Mouse (Mus musculus) left cerebral cortex, postnatal 4 days (tissue): ENCODE measurements at regions not wholly inside any gene's neighbourhood (a gene's known extent, or its start where the extent isn't known, plus 50 kb on each side); places are given as distances from the start of the nearest gene placed in this dataset.

Experiments used
- DNase-seq: peaks from one replicate; pipeline ENCODE4 v3.0.0-alpha.2; 2022
- intact Hi-C: fragments of 180-260 bp; cut with DNase I; formaldehyde crosslinking; loops from one replicate; pipeline ENCODE4 v1.15.1; 2025

DNA sequence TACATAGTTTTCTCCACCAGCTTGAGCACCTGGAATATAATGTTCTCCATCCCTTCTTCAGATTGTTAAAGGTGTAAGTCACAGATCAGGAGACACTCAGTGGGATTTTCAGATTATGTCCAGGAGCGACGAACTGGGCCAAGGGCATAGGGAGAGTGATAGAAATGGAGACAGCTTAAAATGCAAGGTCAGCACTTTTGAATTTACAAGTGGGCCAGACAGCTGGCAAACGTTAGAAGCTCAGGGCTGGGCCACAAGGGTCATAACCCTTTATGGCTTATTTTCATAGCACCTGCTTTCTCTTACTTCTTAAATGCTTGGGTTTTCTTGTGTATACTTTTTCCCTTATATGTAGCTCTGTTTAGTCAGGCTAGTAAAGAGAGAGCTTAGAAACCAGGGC, 488.8 kb upstream of the Hs6st1 start:
- intact Hi-C loops = no loop called here
- no peak for DNase-seq

DNA sequence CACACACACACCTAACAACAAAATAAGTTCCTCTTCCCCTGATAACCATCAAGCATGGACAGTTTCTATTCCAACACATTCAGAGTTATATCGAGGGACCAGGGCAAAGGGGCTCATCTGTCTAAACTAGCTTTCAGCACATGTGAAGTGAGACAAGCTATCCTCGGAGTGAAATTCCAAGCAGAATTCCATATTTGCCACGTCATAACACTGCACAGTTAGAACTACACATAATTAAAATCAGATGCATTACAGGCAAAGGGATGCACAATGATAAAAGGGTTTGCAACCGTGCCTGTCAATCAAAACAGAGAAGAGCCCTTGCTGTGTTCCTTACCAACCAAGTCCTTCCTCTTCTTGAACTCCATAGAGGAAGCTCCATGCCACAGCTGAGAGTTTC, 488.2 kb upstream of the Hs6st1 start:
- no peak for DNase-seq
- intact Hi-C loops = no loop called here

- intact Hi-C loops = no loop called here
- no peak for DNase-seq
Observed at GRCm38 (mm10) chr1:35580474-35580873, 487.7 kb upstream of the Hs6st1 start.

DNA sequence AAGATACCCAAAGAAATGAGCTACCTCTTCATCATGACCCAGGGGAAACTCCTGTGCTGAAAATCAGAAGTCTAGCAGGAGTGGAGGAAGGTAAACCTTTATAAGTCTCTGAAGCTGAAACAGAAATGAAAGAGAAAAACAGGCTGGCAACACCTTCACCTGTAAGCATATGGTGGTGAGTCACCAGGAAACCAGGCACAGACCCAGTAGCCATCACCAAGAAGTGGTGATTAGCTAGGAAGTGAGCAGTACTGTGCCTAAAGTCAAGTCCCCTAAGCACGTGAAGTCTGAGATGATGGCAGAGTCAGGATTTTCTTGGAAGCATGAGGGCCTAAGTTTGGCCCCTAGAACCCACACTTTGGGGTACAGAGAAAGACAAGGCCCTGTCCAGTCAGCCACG, 480.3 kb upstream of the Hs6st1 start:
- intact Hi-C loops = no loop called here
- no peak for DNase-seq

GRCm38 (mm10) chr1:35588939-35589338, 479.3 kb upstream of the Hs6st1 start:
- intact Hi-C loops = no loop called here
- no peak for DNase-seq

DNA sequence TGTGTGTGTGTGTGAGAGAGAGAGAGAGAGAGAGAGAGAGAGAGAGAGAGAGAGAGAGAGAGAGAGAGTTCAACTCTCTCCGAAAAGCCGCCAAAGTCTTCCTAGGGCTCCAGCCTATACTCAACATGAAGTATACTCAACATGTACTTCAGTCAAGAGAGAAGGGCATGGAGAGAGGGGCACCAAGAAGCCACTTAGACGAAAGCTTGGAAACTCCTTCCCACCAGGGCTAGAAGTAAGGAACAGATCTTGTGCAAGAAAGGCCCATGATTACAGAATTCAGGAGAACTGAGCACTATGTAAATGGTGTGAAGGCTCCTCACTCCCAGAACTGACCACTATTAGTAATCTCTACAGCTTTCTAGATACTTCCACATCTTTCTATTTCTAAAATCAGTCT, 467.4 kb upstream of the Hs6st1 start:
- intact Hi-C loops = no loop called here
- DNase-seq = no peak

DNA sequence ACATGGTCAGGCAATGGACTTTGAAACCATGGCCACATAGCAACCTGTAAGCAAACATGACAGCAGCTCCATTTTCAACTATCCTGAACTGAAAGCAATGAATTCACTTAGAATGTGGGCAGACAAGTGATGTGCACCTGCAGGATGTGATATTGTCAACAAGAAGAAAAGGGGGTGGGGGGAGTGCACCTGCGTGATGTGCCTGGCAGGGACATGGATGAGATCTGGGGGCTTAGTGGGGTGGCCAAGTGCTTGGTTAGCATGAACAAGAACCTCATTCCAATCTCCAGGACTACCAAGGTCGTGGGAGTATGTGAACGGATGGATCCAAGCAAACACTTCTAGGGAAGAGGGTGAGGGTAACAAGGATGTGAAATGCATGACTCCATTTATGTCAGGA, 453.1 kb upstream of the Hs6st1 start:
- intact Hi-C loops = no loop called here
- DNase-seq = no peak

- no peak for DNase-seq
- intact Hi-C loops = no loop called here
Observed at GRCm38 (mm10) chr1:35619476-35619875, 448.7 kb upstream of the Hs6st1 start.

DNA sequence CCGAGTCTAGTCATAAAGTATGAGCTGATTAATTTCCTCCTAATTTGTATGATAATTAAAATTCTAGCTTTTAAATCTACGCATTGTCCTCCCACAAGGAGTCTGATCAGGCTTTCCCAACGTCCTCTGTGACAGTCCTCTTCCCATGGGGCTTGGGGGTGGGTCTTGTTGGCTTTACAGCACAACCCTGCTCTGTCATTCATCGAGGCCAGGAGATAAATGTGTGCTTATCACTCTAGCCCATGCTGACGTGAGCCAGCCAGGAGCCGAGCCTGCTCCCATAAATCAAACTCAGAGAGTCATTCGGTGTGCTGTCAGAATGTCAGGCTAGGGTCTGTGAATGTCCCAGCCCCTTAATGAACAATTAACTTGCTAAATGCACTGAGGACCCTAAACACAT, 425.6 kb upstream of the Hs6st1 start:
- intact Hi-C loops = no loop called here
- DNase-seq = no peak

GRCm38 (mm10) chr1:35653119-35653956, 414.9 kb upstream of the Hs6st1 start:
- peak; percentile 8 for DNase-seq
- intact Hi-C loops = no loop called here

DNA sequence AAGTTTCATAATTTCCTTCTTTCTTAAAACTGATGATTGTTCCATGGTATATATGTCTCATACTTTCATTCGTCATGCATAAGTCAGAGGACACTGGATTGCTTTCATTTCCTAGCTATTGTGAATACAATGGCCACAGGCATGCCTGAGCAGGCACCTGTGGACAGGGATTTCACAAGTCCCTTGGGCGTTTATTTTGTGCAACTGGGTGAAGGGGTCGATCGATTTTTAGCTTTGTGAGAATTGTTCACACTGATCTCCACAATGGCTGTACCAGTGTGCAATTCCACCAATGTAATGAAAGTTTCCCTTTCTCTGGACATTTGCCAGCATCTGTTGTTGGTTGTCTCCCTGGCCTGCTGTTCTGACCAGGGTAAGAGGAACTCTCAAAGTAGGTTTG, 405.2 kb upstream of the Hs6st1 start:
- intact Hi-C loops = no loop called here
- DNase-seq = no peak

DNA sequence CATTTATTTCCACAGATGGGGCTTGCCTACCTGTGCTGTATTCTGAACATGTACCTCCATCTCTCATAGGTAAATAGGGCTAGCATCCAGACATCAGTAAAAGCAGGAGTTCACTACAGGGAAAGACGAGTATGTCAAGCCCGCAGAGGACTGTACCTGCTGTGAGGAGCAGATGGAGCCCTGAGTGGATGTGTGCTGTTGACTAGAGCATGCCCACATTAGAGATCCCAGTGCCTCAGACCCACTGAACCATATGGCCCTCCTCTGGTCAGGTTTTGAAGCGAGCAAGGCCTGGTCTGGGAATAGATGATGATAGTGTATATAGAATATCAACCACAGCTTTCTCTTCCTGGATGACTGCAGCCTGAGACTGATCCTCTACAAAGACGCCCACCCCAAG, 394.7 kb upstream of the Hs6st1 start:
- DNase-seq = no peak
- intact Hi-C loops = no loop called here

DNA sequence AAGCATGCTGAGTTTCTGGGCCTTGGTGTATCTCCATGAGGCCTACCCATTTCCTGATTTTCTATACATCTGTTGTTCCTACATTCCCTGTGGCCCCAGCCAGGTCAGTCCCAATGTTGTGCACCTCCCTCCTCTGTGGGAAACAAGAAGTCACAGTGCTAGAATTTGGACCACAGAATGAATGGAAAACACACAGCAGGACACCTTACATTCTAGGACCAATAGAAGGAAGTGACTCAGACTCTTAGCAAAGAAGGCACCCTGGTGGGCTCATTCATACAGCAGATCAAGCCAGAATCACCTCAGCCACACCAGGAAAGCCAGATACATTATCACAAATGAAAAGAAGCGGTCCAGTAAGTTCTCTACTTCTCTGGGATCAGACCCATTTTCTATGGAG, 394.2 kb upstream of the Hs6st1 start:
- intact Hi-C loops = no loop called here
- no peak for DNase-seq

DNA sequence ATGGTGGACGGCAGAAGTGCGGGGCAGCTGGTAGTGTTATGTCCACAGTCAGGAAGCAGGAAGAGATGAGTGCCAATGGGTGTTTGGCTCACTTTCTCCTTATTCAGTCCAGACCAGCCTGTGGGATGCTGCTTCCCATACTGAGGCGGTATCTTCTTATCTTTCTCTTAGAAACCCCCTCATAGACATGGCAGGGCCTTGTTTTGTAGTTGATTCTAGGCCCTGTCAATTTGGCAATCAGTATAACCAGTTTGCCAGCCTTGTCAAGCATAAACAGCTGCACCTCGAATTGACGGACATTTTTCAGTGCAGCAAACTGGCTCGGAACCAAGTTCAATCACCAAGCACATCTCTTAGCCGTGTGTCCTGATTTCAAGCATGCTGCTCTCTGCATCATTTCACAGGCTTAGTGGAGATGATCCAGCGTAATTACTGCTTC, 385.7 kb upstream of the Hs6st1 start:
- intact Hi-C loops = no loop called here
- peak; percentile 41 for DNase-seq

GRCm38 (mm10) chr1:35685651-35686050, 382.5 kb upstream of the Hs6st1 start:
- no peak for DNase-seq
- intact Hi-C loops = no loop called here

DNA sequence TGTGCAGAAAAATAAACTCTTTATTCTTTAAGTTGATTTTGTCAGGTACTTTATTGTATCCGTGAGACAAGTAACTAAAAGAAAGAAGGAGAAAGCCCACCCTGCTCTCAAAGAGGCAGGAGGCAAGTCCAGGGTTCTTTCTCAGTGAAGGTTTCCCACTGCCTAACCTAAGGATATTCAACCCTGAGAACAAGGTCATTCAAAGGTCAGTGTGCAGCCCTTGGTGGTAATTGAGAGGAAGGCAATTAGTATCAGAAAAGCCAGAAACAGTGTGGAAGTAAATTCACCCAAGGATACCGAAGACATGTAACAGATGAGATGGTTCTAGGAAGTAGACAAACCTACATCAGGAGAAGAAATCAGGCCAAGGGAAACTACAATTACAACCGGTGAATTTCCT, 373.9 kb upstream of the Hs6st1 start:
- DNase-seq = no peak

DNA sequence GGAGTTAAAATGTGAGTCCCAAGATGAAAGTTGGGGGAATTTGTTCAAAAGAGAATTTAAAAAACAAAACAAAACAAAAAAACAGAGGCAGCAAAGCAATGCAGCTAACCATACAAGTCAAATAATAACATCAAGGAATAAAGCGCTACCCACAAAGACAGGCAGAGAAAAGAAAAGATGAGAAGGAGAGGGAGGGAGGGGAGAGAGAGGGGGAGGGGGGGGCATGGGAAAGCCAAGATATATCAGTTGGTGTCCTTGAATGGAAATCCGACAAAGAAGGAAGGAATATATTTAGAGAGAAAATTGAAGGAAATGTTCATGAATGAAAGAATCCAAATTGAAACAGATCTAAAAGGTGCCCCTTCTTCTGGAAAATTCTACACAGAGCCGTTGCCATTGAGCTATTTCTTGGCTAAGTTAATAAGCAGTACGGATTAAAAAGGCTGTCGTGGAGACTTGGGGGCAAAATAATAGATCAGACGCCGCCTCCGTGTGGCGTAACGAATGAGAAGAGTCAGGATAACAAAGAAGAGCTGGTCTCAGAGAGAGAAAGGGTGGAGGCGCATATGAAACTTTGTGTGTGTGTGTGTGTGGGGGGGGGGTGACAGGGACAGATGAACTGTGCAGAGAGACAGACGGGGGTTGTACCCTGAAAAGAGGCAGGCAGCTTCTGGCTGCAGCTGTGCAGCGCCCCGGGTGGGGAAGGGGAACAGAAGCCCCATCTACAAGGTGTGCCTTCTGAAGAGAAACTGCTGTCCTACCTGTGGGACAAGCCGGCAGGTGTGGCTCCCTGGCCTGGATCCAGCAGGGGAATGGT, 373.2 kb upstream of the Hs6st1 start:
- intact Hi-C loops = no loop called here

More for the DNA sequence above, 373.9 kb upstream of the Hs6st1 start:
- intact Hi-C loops = no loop called here

GRCm38 (mm10) chr1:35697218-35697617, 371.0 kb upstream of the Hs6st1 start:
- intact Hi-C loops = no loop called here

More for the DNA sequence above, 373.2 kb upstream of the Hs6st1 start:
- peak; percentile 31 for DNase-seq

DNA sequence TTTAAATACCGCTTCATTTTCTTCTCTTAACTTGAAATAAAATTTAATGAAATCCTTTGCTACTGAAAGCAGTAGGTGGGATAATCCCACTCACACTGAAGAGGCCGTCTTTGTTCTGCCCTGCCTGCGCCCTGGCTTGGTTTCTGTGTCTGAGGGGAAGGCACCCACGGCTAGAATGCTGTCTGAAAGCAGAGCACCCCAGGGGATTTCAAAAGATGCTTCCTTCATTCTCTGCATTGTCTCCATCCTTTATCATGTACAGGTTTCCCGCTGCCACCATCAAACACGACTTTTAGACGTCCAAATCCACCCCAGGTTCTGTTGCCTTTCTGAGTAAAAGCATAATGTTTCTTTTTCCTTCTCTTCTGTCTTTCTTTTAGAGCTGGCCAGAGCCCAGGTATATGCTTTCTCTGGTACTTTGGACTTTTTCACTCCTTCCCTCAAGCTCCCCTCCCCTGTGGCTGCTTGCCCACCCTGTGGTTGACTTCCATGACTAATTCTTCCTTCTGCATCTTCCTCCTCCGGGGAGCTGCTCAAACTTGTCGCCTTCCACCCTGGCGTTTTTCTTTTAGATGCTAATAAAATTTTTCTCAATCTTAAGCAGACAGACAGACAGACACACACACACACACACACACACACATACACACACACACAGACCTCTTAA, 370.2 kb upstream of the Hs6st1 start:
- intact Hi-C loops = no loop called here

More at GRCm38 (mm10) chr1:35697218-35697617, 371.0 kb upstream of the Hs6st1 start:
- DNase-seq = peak; percentile 23

DNA sequence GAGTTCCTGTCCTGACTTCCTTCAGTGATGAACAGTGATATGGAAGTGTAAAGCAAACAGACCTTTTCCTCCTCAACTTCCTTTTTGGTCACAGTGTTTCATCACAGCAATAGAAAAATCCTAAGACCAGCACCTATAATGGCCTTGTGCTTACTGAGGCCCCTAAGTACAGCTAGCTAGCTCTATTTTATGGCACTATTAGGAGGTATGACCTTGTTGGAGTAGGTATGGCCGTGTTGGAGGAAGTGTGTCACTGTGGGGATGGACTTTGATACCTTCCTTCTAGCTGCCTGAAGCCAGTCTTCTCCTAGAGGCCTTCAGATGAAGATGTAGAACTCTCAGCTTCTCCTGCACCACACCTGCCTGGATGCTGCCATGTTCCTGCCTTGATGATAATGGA, 365.6 kb upstream of the Hs6st1 start:
- no peak for DNase-seq
- intact Hi-C loops = no loop called here

More for the DNA sequence above, 370.2 kb upstream of the Hs6st1 start:
- peak; percentile 38 for DNase-seq

- no peak for DNase-seq
- intact Hi-C loops = no loop called here
Observed at GRCm38 (mm10) chr1:35706336-35706735, 361.9 kb upstream of the Hs6st1 start.
